Mouse (Mus musculus): ENCODE measurements at regions not wholly inside any gene's neighbourhood (a gene's known extent, or its start where the extent isn't known, plus 50 kb on each side); places are given as distances from the start of the nearest gene placed in this dataset.

GRCm38 (mm10) chr12:106585626-106586025 lies 575.6 kb downstream of the Vrk1 start:
- TF ChIP-seq CTCF (IDR thresholded peaks at IDR 0.05; ENCODE audit: borderline replicate concordance, insufficient read depth, low read depth, low read length) (no peak), POLR2A (IDR thresholded peaks at IDR 0.05; ENCODE audit: borderline replicate concordance, insufficient read depth, low read length) (no peak)

Data from cerebellum, adult 2 months (tissue).